Mouse (Mus musculus) limb, embryonic 10.5 days (tissue): Measurements from ENCODE around the gene Hmgn3. TPM values are rescaled to one million over a fixed set of nuclear protein-coding genes. Genes with fewer than 3 reads are reported as not detected.

Source experiments
- DNase-seq: peaks from one replicate; pipeline ENCODE4 v3.0.0-alpha.2; 2017; ENCODE audit warnings: low spot score
- H3K27ac ChIP-seq: fragments of 300-500 bp; sonication (generic); 2 replicates; pipeline ENCODE4 v1.5.1; 2016; ENCODE audit warnings: mild to moderate bottlenecking
- H3K27me3 ChIP-seq: fragments of 300-500 bp; sonication (generic); 2 replicates; pipeline ENCODE4 v1.6.1; 2016; ENCODE audit warnings: low read depth, mild to moderate bottlenecking; ENCODE audit not compliant: poor library complexity, severe bottlenecking
- H3K36me3 ChIP-seq: fragments of 300-500 bp; sonication (generic); 2 replicates; pipeline ENCODE4 v1.6.1; 2016; ENCODE audit warnings: mild to moderate bottlenecking, moderate library complexity
- H3K4me1 ChIP-seq: fragments of 300-500 bp; sonication (generic); 2 replicates; pipeline ENCODE4 v1.6.1; 2016
- H3K4me3 ChIP-seq: fragments of 300-500 bp; sonication (generic); 2 replicates; pipeline ENCODE4 v1.5.1; 2016; ENCODE audit warnings: mild to moderate bottlenecking, moderate library complexity
- H3K9me3 ChIP-seq: fragments of 300-500 bp; sonication (generic); replicated peaks from 2 replicates; pipeline ENCODE4 v1.6.1; 2016; ENCODE audit warnings: mild to moderate bottlenecking
- WGBS: fragments of 180-500 bp; shearing (Covaris S2); methylation state at CpG from one replicate; pipeline ENCODE4 v1.1.7; 2016; 5-methylcytosine and 5-hydroxymethylcytosine counted together
- polyA plus RNA-seq: library from polyadenylated mRNA; unstranded; fragments of >200 nt; fragmentation: Nextera tagmentation; extraction: Ambion mirVana; gene quantifications from 2 replicates; pipeline ENCODE4 v1.2.1, GENCODE M21; 2016

Hmgn3 gene
- polyA plus RNA-seq, 1 experiment from 2014 or later: 116 TPM

DNA sequence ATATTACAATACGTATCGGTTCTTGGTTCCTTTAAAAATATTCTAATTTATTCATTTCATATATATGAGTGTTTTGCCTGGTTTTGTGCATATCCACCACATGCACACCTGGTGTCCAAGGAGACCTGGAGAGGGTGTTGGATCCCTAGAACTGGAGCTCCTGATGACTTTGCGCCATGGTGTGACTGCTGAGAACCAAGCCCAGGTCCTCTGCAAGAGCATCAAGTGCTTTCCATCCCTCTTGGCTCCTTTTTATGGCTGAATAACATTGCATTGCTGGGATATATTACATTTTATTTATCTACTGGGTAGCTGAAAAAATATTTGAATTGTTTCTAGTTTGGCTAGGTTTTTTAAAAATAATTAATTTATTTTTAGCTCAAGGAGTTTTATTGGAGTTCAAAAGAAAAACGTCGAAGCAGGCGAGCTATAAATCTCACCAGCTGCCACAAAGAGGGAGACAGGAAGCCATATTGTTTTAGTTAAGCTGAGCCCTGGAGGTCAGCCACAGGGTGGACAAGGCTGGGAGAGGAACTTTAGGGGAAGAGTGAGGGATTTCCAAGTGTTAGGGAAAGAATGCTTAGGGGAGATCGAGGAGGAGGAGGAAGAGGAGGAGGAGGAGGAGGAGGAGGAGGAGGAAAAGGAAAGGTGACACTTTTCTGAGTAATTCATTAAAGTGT, 62.6 kb downstream of the Hmgn3 start:
- no peaks in the 10 kb centered on the region for H3K36me3 ChIP-seq
- peak; percentile 48 for DNase-seq
- peak overlapping the region; percentile 70 for H3K27ac ChIP-seq
- H3K9me3 ChIP-seq: no peaks in the 10 kb centered on the region
- 36% methylated on average over 7 of the region's 7 CpGs for WGBS
- no peak overlapping the region for H3K4me3 ChIP-seq
- no peaks in the 10 kb centered on the region for H3K27me3 ChIP-seq
- peaks cover 29% of the 10 kb centered on the region for H3K4me1 ChIP-seq

DNA sequence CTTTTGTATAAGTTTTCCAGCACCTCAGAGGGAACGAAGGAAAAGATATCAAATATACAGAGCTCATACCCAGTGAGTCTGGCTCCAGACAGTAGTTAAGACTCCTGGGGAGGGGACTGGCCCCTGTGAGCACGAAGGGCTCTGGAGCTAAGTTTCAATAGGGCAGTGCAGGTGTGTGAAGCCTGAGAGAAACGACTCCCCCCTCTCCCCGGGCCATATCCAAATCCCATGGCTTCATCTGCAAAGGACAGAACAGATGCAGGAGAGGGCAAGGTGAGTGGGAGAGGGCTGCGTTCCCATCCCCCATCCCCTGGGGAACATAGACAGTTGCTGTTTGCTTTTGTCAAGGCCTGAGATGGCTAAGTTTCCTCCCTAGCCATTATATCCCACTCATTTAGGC, 63.4 kb downstream of the Hmgn3 start:
- Histone ChIP-seq H3K4me1 (peaks cover 29% of the 10 kb centered on the region), H3K27me3 (no peaks in the 10 kb centered on the region), H3K9me3 (no peaks in the 10 kb centered on the region), H3K36me3 (no peaks in the 10 kb centered on the region), H3K4me3 (no peak overlapping the region), H3K27ac (peak overlapping the region; percentile 61; the same call in 1 of the 2 replicates)
- DNase-seq: peak; percentile 46
- 58% methylated on average over 5 of the region's 5 CpGs for WGBS

DNA sequence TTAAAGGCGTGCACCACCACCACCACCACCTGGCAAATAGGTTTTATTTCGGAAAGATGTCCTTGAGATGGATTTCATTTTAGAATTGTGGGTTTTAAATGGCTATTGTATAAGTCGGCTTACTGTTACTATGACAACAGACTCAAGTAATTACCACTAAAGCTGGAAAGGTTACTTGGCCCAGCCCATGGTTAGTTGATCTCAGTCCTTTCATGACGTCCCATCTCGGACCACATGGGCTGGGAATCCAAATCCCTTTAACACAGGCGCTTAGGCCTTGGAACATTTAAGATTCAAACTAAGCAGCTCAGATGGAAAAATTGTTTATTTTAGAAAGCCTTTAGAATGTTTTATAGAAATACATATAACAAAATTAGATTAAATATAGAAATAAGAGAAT, 64.2 kb downstream of the Hmgn3 start:
- peaks cover 30% of the 10 kb centered on the region for H3K4me1 ChIP-seq
- no peaks in the 10 kb centered on the region for H3K9me3 ChIP-seq
- no peak overlapping the region for H3K27ac ChIP-seq
- DNase-seq: no peak
- no peaks in the 10 kb centered on the region for H3K27me3 ChIP-seq
- WGBS: 87% methylated on average over 6 of the region's 6 CpGs
- no peaks in the 10 kb centered on the region for H3K36me3 ChIP-seq
- H3K4me3 ChIP-seq: no peak overlapping the region

DNA sequence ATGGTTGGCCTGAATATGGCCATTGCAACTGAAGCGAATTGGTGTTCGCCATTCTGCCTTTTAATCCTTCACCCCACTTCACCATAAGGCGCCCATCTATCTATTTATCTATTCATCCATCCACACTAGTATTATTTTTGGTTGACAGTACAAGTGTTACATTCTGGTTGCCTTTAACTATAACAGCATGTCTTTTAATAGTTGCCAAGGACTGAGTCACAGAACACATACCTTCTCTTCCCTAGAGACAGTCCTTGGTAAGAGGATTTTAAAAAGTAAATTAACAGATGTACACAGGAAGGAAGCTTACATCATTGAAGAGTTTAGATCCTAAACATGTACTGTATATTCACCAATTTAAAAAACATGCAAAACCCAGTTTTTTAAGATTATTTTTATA, 66.8 kb downstream of the Hmgn3 start:
- no peak overlapping the region for H3K4me3 ChIP-seq
- no peak overlapping the region for H3K27ac ChIP-seq
- over 99% methylated on average over 3 of the region's 3 CpGs for WGBS
- DNase-seq: no peak
- H3K36me3 ChIP-seq: no peaks in the 10 kb centered on the region
- no peaks in the 10 kb centered on the region for H3K9me3 ChIP-seq
- no peaks in the 10 kb centered on the region for H3K27me3 ChIP-seq
- H3K4me1 ChIP-seq: peaks cover 30% of the 10 kb centered on the region

DNA sequence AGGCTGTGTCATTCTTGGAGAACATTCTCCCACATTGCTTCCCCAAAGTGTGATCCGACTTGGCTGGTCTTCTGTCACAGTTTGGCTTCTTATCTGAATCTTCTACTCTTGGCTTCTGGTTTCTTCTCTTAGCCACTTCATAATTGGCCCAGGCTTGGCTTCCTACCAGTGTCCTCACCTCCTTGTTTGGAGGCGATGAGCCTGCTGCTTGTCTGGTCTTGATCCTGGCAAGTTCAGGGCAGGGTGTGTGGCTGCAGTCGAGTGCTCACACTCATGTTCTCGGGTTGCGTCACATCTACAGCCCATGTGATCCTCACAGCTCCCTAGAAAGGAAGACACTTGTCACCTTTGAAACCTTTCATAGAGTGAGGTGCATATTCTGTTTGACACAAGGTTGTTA, 78.2 kb downstream of the Hmgn3 start:
- WGBS: 85% methylated on average over 5 of the region's 5 CpGs

DNA sequence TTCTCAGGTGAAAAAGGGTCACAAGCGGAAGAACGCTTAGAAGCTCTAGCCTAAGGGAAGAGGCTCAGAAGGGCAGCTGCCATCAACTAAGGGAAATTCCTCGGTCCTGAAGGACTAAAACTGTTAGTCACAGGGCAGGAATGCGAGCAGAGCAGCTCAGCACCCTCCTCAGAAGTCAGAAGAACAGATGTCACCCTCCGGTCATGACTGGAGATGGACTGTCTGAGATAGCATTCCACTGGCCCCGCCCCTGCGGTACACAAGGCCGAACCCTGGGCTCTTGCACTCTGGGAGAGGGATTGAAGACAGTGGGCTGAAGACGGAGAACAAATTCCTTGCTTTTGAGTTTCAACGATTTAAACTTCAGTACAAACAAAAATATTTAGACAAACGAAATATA, 85.2 kb downstream of the Hmgn3 start:
- H3K9me3 ChIP-seq: no peaks in the 10 kb centered on the region
- H3K36me3 ChIP-seq: no peaks in the 10 kb centered on the region
- no peak overlapping the region for H3K4me3 ChIP-seq
- no peaks in the 10 kb centered on the region for H3K27me3 ChIP-seq
- H3K4me1 ChIP-seq: peaks cover 7% of the 10 kb centered on the region
- no peak for DNase-seq
- WGBS: 66% methylated on average over 11 of the region's 11 CpGs
- no peak overlapping the region for H3K27ac ChIP-seq

More for the DNA sequence above, 78.2 kb downstream of the Hmgn3 start:
- H3K36me3 ChIP-seq: no peaks in the 10 kb centered on the region
- H3K9me3 ChIP-seq: no peaks in the 10 kb centered on the region
- no peaks in the 10 kb centered on the region for H3K27me3 ChIP-seq
- no peak for DNase-seq
- no peaks in the 10 kb centered on the region for H3K4me1 ChIP-seq
- H3K4me3 ChIP-seq: no peak overlapping the region
- H3K27ac ChIP-seq: no peak overlapping the region

Other genes starting within 250 kb of the Hmgn3 start
- 113 and 130 TPM in 2 replicates for gene Phip, start 171.2 kb downstream of the Hmgn3 start, polyA plus RNA-seq